Mouse (Mus musculus) lung, postnatal 4 days (tissue): Measurements from ENCODE around the gene Nat8f1.
"Not testable (repeated sequence)": the region's sequence is repeated elsewhere in the genome, so short reads cannot be mapped to it uniquely, and the experiment has no call there.

Source experiments
- DNase-seq, 2 experiments: peaks; one replicate each; pipeline ENCODE4 v3.0.0; 2021

Nat8f1 gene

DNA sequence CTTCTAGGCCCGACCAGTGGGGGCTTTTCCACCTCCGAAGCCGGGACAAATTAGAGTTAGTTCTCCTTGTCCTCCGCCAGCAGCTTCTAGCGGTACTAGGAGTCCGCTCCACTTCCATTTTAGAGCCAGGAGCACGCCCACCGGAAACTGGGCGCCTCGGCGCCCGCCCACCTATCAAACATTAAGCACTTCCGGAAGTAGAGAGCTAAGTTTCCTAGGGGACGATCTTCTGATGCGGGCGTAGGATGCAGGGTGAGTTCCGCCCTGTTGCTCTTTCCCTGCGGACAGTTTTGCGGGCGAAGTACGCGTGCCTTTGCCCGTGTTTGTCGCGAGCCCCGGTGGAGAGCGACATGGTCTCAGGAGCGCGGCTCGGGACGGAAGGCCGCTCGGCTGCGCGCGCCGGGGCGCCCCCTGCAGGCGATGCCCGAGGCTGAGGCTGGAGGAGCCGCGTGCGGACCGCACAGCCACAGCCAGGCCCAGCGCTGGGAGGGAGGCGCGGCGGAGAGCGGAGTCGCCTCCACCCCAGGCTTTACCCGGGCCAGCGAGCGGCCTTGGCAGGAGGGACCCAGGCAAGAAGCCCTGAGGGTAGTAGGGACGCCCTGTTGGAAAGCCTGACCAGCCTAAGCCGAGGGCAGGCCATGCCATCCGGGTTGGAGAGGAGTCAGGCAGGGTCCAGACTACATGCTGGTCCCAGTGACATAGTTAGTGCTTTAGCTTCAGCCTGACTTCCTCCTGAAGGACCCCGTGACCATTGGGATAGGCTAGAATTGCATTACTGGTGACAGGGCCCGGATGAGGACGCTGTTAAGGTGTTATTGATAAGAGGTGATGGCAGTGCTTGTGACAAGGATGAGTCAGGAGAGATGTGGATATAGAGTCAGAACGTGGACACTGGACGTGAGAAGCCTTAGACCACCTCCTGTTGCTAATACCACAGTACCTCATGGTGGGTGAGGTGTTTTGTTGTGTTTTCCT is at the start of gene Nat8f1:
Gene Nat8f1 (minus strand): TSS at position 149 of the 975 bp plus-strand sequence.
- DNase-seq: peak; percentile 91 to 93

DNA sequence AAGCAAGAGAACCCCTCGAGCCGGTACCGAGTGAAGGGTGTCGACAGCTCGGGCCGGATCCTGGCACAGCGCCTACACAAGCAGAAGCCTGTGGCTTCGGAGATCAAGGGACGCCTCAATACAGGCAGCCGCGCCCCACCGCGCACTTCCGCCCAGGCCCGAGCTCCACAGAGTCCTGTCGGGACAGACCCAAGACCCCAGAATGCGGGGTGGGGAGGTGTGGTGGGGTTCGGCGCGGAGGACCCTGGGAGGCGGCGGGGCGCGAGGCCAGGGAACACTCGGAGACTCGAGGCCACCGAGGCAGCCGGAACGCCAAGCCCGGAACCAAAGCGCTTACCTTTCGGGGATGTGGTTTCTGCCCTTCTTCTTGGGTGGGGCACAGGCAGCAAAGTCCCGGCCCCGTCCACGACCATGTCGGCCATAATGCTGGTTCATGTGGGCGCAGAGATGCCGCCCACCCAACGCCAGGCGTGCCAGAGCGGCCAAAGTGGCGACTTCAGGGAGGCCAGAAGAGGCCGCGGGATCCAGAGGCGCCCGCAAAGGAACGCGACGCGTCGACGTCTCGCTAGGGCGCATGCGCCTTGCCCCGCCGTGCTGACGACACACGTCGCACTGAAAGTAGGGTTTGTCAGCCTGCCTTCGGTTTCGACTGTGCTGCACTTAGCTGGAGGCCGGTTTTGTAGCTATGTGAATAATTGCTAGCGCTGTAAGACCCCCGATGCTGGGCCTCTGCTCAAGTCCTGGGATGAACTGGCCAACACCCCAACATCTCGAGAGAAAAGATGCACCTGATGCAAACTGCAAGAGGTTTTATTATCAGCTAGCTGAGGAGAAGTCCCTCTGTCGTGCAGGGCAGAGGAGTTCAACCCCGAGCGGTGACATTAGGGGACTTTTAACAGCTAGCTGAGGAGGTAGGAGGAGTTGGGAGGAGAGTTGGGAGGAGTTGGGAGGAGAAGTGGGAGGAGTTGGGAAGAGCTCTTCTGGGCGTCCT is 45.9 kb upstream of the Nat8f1 start, which contains the start of gene Dusp11:
Gene Dusp11 (minus strand): TSS at position 567 of the 991 bp plus-strand sequence.
- DNase-seq: peak; percentile 95 to 96

DNA sequence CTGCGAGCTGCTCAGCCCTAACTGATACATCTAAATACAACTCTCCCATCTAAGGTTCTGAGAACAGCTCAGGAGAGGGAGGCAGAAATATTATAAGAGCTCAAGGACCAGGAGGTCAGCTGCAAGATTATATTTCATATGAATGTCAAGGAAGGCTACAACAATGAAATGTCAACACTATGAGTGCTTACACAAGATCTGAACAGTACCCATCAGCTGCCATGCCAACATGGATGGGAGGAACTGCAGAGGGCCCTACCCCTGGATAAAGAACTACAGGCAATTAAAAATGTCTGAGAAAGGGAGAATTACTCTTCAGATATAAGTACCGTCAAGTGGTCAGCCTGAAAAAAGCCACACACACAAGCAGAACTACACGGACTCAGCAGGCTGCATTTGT is 42.1 kb upstream of the Nat8f1 start:
- no peak for DNase-seq

DNA sequence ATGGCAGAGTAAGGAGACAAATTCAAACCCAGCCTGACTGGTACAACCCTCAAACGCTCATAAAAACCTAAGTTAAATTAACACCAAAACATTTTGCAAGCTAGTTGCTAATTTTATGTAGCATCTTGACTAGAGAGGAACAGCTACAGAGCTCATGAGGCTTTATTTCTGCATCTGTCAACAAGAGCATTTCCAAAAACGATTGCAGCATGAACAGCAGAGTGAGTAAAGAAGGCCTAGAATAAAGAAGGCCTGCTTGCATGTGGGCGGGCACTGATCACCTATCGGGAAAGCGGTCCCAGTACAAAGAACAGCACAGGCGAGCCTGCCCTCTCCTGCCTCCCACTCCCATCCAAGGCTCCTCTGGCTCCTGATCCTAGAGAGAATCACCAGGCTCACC is 33.1 kb upstream of the Nat8f1 start:
- DNase-seq: no peak

DNA sequence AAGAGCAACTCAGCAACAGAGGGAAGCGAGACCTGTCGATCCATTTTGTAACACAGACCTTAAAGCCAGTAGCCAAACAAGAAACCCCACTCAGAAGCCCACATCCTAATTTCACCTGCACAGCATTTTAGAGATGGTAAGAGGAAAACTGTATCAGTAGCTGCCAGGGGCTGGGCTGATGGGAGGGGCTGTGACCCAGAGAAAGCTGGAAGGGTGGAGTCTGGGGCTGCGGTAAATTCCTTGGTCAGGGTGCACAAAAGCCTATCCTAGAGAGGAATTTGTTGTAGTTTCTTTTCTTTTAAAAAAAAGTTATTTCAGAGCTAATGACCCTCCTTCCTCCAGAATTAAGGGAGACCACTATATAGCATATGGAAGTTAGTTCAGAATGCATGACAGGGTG is 27.0 kb upstream of the Nat8f1 start:
- DNase-seq: no peak

DNA sequence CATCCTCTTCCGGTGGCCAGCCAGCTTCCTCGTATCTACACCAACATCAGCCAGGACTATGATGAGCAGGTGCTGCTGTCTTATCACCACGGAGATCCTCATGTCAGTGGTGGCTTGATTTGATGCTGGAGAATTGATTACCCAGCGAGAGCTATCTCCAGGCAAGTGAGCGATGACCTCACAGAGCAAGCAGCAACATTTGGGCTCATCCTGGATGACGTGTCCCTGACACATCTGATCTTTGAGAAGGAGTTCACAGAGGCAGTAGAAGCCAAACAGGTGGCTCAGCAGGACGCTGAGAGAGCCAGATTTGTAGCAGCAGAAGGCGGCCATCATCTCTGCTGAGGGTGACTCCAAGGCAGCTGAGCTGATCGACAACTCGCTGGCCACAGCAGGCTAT is 23.2 kb upstream of the Nat8f1 start:
- DNase-seq: no peak

DNA sequence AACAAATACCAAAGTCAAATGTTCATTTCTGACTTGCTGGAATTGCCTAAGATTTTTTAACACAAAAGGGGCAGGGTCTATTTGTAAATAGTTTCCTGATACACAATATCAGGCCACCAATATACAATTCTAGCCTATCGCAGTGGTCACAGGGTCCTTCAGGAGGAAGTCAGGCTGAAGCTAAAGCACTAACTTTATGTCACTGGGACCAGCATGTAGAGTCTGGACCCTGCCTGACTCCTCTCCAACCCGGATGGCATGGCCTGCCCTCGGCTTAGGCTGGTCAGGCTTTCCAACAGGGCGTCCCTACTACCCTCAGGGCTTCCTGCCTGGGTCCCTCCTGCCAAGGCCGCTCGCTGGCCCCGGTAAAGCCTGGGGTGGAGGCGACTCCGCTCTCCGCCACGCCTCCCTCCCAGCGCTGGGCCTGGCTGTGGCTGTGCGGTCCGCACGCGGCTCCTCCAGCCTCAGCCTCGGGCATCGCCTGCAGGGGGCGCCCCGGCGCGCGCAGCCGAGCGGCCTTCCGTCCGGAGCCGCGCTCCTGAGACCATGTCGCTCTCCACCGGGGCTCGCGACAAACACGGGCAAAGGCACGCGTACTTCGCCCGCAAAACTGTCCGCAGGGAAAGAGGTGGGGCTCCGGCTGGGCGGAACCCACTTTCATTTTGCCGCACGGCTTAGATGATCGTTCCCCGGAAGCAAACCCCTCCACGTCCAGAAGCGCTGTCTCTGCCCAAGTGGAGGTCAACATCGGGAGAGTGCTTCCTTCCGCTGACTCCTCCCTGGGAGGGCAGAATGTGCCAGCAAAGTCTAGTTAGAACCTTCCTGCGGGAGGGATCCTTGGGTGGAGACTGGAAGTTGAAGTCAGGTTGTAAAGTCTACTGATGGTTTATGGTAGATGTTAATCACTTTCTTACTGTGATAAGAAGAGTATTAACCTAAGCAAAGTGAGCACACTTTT is 21.3 kb upstream of the Nat8f1 start:
- DNase-seq: peak; percentile 91 to 94

DNA sequence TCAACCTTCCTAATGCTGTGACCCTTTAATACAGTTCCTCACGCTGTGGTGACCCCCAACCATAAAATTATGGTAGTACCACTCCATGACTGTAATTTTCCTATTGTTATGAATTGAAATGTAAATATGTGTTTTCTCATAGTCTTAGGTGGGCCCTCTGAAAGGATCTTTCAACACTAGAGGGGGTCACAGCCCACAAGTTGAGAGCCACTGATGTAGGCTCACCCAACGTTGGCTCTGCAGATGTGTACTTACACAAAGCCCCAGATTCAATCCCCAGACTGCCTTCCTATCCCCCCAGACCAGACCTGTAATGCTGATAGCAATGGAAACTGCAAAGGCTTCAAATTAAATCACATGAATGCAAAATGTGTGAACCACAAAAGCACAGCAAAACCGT is 20.2 kb upstream of the Nat8f1 start:
- DNase-seq: no peak

DNA sequence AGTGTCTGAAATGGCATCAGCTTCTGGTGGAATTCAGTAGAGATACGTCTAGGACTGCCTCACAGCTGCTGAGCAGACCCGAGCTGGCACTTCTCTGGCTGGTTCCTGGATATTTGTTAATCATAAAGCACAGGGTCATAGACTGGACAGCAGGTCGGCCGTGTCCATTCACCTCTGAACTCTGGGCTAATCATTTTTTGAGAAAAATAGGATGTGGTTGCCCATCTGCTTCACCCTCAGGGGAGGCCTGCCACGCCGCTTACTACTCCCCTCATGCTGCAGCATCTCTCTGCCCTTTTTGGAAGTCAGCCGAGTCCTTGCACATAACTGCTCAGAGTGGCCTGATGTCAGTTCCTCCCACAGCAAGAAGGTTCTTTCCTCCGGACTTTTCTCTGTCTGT is 18.6 kb upstream of the Nat8f1 start:
- no peak for DNase-seq

DNA sequence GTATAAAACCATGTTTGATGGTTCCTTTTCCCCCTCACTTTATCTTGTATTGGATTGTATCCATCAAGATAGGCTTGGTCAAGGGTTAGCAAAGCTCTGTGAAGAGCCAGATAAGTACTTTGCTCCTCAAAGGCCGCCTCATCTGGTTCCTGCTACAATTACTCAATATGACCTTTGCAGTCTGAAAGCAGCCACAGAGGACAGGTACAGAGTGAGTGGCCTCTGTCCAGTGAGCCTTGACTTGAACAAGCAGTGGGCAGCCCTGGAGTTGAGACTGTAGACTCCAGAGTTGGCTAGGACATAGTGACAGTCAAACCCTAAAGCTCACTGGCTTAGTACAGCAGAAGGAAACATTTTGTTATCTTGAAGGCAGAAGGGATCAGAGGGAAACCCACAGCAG is 13.8 kb upstream of the Nat8f1 start:
- DNase-seq: no peak

DNA sequence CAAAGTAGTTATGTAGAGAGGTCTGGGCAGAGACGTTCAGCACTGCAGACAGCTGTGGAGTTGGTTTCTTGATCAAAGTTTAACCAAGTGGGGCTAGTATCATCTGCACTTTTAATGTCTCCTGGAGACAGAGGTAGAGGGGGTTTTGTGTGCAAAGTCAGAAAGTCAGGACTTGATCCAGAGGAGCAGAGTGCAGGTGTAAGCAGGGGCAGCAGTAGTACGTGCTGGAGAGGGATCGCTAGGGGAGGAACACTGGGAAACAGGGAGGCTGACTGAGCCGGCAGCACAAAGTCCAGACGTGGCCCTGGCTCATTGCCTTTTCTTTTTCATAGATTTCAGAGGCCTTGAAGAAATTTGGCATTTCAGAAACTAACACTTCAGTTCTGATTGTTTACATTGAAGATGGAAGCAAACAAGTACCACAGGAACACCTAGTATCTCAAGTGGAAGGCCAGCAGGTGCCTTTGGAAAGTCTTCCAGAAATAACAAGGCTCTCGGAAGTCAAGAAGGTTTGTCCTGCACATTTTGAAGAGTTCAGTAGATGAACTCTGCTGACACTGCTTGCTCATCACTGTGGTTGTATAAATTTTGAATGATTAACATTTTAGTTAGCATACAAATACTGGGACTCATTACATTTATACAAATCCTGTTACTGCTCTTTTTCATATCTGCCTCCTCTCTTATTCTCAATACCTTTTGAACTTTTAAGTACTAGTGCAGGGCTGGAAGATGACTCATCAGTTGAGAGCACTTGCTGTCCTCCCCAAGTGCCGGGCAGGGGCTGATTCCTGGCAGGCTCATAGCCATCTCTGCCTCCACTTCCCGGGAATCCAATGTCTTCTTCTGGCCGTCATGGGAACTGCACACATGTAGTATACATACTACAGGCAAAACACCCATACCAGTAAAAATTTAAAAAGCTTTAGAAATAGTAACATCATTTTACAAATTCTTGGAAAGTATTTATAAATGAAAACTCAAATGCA is 12.3 kb upstream of the Nat8f1 start:
- no peak for DNase-seq

DNA sequence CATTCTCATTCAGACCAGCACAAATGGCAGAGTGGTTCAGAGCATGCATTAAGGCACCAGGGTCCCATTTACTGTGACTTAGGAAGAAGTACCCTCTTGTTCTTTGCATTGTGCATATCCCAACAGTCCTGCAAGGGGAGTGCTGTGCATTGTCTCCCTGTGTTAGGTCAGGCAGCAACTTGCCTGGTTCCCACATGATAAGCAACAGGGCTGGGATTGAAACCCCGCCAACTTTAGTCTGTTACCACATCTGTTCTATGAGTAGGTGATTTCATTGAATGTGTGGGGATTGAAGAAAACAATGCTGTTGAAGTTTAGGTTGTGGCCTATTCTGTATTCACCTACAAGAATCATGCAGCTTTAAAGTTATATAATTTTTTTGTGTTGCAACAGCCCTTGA is 11.2 kb upstream of the Nat8f1 start:
- DNase-seq: no peak

DNA sequence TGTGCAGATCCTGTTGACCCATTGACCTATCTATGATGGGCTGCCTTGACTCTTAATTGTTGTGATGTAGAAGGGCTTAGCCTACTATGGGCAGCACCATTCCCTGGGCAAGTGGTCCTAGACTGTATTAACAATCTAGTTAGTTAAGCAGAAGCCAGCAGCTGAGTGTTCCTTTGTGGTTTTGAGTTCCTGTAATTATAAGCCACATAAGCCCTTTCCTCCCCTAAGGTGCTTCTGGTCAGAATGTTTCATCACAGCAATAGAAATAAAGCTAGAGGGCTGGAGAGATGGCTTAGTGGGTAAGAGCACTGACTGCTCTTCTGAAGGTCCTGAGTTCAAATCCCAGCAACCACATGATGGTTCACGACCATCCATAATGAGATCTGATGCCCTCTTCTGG is 8.2 kb upstream of the Nat8f1 start:
- no peak for DNase-seq

DNA sequence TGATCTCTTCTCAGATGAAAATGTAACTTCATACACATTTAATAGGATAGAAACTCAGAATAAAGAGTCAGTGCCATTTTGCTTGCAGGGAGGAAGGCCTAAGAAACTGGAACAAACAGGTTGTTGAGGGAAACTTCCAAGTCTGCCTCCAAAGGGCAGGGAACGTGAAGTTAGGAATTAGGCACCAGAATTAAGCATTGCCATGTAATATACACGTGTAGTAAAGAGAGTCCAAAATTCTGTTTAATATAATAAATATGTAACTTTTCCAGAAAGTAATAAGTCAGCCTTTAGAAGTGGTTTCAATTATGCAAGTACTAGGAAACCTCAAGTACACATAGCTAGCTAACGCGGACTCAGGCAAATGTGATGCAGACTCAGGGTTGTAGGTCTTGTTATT is 3.9 kb upstream of the Nat8f1 start:
- DNase-seq: no peak

DNA sequence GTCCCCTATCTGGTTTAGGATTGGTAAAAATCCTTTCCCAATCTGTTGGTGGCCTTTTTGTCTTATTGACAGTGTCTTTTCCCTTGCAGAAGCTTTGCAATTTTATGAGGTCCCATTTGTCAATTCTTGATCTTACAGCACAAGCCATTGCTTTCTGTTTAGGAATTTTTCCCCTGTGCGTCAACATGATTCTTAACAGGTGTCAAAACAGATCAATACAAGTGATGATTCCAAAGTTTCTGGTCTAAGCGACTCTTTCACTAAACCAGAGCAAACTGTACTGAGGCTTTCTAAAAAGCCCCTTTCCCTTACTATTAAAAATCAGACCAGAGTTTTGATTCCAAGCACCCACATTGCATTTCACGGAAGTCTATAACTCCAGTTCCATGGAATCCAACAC is 2.9 kb upstream of the Nat8f1 start:
- DNase-seq: not testable (repeated sequence)

DNA sequence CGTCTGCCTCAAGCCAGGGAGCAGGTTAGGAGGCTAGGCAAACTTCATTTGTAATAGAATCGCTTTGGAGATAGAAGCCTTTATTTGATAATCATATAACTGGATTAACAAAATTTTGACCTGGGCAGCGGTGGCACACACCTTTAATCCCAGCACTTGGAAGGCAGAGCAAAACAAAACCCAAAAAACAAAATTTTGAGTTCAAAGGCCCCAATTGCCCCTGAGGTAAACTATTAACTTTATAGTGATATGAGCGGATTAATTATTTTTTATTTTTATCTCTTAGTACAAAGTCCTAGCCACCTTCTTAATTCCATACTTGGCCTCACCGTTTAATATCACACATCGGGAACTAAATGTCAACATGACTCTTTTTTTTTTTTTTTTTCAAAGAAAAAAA is 1.1 kb upstream of the Nat8f1 start:
- no peak for DNase-seq

DNA sequence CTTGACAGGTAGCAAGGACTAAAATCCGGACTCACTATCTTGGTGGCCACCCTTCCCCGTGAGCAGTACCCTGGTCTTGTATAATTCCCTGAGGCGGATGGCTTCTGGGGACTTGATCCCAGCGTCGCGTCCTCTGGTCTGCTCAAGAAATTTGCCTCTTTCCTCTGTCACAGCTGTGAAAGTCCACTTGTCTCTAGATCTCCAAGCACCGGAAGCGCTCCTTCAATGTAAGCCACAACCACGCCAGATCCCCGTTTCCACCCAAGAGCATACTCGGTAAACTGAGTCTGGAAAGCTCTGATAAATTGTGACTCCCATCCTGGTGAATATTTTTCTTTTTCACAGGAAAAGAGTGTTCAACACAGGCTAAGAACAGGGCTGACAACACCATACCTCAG is 347 bp downstream of the Nat8f1 start:
- DNase-seq: no peak

DNA sequence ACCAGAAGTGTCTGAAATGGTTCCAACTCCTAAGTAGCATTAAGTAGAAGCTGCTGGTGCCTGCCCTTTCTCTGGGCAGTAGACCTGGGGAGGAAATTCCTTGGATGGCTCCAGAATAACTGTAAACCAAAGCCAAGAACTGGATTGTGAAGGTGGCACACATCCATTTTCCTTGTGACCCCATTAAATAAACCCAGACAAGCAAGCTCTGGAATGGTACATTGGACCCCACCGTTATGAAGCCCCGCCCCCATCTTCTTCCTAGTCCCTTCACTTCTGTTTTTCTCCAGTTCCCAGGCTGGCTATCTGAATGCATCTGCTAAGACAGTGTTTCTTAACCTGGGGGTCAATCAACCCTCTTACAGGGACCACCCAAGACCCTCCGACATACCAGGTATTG is 3.9 kb downstream of the Nat8f1 start, which contains the start of gene Tprkb:
Gene Tprkb (plus strand): TSS at position 279 of the 400 bp plus-strand sequence.
- no peak for DNase-seq

DNA sequence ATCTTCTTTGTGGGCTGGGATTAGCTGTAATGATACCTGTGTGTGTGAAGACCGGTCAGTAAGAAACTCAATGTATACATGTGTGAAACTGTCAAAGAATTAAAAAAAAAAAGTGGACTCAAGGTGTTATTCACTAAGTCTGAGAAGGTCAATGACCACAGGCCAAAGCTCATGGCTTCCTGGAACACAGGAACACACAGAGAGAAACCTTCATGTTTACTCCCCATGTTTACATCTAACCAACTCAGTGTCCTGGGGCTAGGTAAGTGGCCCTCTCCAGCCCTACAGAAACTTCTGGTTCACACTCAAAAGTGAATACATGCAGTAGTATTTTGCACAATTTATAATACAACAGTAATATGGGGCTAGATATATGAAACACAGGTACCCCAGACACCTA is 5.8 kb downstream of the Nat8f1 start:
- DNase-seq: no peak

DNA sequence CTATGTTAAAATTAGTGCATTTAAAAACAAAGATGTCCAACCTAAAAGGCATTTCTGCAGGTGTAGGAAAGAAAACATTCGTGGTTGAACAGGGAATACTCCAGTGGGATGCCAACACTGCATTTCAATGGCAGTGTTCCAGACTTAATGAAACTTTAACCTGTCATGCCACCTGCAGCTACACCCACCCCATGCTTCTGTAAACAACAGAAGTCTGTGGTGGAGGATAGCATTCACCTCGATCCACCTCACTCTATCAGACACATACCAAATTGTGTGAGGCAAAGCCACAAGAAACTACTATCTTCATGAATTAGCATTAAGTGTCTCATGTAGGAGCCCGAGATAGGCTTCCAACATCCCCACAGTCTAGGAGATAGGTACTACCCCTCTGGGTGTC is 7.1 kb downstream of the Nat8f1 start:
- DNase-seq: no peak

DNA sequence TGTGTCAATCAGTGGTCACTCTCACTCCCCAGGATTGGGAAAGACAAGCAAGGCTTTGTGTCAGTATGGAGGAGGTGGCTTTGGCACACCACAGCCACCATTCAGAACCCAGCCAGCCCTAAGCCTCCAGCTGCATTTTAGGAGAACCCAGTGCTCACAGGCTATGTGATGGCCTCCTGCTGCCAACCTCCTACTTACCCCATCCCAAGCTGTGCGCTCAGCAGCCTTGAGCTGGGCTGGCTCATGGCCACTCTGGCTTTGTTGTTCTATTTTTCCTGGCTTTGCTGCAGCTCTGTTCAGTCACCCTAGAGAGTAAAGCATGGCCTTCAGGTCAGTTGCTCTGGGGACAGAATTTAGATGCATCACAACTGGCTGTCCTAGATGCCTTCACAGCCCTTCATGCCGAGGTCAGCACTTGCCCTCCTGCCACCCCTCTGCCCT is 8.6 kb downstream of the Nat8f1 start:
- DNase-seq: peak in 1 of 2 experiments; percentile 44
